Mouse (Mus musculus) skeletal muscle tissue, adult 2 months (tissue): ENCODE results near the gene Dnah1.

Source experiments
- DNase-seq: peaks from one replicate; pipeline ENCODE4 v3.0.0-alpha.2; 2012; ENCODE audit warnings: low read depth, low spot score

Gene Dnah1

DNA sequence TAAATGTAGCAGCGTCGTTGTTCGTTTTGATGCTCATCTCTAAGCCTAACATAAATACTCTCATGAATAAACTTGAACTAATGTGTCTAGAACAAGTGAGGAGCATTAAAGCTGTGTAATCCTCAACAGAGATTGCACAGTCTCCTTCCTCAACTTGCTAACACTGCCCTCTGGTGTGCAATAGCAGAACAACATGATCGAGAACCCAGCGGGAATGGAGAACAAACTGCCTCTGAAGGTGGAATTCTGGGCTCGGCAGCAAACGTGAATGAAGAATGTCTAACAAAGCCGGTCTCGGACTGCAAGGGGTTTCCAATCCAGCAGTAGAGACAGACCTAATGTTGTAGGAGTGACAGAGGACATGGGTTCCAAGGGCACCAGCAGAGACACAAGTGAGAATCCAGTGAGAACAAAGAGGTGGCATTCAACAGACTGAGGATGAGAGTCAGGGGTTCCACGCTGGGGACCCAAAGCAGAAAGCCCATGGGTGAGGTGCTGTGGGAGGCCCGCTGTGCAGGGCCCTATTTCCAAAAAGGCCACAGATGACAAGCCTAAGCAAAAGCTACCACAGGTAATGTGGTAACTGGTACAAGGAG is 89.6 kb downstream of the Dnah1 start:
- peak; percentile 60 for DNase-seq

DNA sequence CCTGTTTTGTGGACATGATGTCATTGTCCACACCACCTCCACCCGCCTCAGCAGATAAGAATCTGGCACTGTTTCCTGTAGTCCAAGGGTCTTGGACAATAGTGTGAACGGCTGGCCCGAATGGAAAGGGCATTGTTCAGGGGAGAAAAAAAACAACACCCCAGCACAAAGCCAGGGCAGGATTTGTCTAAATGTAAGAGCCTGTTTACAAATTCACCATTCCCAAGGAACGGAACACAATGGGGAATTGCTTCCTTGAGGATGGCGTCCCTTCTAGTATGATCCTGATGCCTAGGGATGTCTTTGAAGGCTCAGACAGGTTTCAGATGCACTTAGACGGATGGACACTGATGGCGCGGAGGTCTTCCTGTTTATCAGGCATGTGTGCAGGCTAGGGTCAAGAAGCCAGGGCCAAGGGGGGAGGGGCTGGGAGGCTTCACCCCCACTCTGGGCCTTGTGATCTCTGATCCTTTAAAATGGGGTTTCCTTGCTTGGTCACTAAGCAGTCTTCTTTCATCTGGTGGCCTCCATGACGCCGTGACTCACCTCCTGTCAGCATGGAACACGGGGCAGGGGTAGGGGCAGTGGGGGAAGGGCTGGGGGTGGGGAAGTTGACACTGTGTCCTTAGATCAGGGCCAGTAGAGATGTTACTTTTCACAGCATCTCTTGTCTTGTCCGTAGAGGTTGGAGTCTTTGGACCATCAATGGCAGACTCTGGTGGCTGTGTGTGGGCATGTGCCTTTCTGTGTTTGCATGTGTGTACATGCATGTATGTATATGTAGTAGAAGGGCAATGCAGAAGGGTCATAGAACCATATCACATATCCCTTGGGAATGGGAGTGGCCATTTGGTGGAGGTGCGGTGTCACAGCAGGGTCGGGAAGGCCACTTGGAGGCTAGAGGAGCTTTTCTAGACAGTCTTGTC is 90.4 kb downstream of the Dnah1 start:
- no peak for DNase-seq

DNA sequence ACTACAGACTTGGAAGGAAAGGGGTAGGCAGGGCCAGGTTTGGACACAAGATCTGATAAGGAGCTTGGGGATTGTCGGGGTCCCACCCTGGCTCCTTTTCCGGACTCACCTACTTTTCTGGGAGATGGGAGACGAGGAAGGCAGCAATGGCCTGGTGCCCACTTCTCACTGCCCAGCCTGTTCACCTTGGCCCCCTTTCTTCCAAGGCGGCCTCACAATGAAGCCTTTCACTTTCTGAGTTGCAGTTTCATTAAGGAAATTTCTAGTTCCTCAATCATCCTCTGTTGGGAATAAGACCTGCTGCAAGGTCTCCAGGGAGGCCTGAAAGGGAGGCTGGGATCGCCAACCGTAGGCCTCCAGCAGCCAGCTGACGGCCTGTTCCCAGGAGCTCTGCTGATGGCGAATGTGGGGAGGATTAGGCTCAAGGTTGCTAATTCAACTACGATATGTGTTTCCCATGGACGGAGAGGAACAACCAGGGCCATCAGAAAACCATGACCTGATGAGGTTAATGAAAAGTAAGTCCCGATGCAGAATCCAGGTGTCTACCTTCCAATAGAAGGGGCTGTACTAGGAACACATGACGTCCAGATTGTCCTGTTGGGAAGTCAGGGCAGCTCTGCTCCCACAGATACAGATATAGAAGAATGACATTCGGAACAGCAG is 91.2 kb downstream of the Dnah1 start:
- no peak for DNase-seq

DNA sequence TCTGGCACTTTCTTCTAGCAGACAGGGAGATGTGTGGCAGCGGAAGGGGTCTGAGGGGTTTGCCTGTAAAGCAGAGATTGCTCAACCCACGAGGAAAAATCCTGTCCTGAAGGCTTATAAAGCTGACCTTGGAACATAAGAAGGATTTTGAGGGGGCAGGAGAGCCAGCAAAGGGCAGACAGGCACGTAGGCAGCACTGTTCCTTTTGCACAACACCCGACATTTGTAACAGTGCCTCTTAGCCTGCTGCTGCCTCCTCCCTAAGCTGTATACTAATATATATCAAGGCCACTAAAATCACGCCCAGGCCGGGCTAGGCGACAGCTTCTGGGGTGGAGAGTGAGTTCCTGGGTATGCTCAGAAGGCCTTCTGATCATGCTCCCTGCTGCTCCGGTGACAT is 93.3 kb downstream of the Dnah1 start:
- no peak for DNase-seq

GRCm38 (mm10) chr14:31228234-31228633 is 95.5 kb downstream of the Dnah1 start:
- DNase-seq = no peak

- no peak for DNase-seq
Observed at GRCm38 (mm10) chr14:31226978-31227377, 96.7 kb downstream of the Dnah1 start.

DNA sequence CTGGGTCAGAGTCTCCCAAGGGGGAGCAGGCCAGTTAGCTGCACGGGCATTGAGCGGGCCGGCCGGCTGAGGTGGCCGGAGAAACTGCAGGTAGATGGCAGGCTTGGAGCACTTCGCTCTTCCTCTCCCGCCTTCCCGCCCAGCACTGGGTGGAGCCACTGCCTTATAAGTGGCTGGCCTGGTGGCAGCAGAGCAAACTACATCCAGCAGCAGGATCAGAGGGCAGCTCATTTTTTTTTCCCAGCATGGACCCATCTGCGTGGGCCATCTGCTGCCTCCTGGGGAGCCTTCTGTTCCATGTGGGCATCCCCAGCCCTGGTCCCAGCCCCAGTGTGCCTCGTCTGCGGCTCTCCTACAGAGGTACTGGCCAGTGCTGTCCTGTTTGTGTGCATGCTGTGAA is 106.0 kb downstream of the Dnah1 start, which contains the start of gene Sema3g:
TSS of gene Sema3g (plus strand) at position 195 of the 400 bp plus-strand sequence.
- DNase-seq = no peak

DNA sequence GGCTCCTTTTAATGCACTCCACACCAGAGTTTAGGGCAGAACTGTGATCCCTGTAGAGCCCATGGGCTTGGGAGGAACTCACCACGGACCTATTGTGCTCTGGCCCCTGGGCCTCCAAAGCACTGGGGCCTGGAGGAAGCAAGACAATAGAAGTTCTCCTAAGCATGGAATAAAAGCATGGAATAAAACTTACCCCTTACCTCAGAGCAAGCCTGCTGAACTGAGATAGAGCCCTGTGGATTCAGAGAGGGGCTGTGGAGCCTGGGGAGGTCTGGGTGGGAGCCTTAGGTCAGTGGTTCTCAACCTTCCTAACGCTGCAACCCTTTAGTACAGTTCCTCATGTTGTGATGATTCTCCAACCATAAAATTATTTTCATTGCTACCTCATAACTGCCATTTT is 106.8 kb downstream of the Dnah1 start, which contains the start of gene Nisch:
TSS of gene Nisch (minus strand) at position 101 of the 400 bp plus-strand sequence.
- DNase-seq = no peak

DNA sequence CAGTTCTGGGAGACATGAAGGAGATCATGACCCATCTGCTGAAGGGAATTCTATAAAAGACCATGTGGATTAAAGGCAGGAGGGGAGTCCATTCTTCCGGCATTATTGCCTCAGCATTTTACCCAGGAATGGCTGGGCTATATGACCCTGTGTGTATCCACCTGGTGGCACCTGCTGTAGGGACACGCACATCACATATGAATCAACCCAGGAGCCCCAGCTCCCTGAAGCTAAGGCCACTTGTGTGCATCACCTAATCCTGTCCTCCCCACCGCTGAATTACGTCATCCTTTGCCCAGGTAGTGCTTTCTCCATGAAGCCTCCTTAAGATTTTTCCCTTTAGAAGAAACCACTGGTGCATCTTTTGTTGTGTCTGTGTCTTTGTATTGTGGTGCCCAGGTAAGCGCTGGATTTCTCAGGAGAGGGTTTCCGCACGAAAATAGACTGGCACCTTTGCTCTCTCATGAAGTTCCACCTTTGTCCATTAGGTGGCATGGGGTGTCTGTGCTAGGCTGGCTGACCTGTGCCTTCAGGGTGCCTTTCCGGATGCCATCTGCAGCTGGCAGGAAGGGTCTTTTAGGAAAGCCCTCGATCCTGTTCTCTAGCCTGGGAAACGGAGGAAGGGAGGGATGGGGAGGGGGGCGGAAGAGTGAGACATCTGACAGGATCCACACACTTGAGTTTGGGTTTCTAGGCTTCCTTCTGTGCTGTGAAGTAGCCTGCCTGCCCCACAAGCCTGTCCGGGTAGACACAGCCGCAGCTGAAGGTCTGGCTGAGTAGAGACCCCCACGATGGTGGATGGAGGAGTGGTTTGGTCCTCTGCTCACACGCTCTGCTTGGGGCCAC is 108.3 kb downstream of the Dnah1 start:
- no peak for DNase-seq

DNA sequence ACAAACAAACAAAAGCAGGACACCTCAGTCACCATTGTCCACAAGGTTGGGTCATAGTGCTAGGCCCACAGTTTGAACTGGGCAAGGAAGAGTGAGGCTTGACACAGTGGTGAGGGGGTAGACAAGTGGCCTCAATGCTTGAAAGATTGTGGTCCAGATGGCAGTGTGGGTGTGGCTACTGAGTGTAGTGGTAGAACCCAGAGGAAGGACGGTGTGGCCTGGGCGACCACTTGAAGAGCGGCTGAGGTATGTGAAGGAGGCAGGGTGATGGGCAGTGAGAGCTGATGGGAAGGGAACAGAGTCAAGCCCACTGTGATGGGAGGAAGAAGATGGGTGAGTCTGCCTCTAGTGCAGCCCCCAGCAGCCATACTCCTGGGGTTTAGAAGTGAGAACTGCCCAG is 109.0 kb downstream of the Dnah1 start:
- no peak for DNase-seq

DNA sequence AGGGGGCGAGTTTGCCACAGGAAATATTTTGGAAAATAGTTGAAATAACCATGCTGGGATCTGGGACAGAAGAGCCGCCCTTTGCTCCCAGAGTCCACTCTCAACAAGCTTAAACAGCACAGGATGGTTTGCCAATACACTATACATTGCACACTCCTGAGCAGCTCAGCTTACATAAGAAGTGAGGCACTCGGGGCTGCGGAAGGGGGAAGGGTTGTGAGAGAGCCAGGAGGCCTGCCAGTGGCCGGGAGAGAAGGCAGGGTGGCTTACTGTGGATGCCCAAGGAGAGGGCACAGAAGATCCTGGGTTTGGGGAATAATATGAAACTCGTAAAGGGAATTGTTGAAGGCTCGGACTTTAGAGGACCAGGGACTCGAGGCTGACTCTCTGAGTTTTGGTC is 109.8 kb downstream of the Dnah1 start:
- no peak for DNase-seq

- DNase-seq = no peak
Observed at GRCm38 (mm10) chr14:31212499-31212898, 111.2 kb downstream of the Dnah1 start.

DNA sequence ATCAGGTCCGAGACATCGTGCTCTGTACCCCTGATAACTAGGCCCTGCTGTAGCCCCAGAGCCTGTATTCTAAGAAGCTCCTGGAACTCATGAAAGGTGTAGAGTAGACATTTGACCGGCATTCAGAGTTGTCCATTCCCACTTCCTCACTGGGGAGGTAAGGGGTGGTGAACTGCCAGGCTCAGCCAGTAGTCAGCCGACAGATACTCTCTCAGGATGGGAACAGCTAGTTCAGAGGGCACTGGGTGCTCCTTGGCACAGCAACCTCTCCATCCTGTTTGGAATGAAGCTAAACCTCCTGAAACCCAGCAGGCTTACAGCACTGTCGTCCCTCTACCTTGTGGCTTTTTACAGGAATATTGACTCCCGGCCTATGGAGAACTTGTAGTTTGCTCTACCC is 111.8 kb downstream of the Dnah1 start:
- no peak for DNase-seq
